Mouse (Mus musculus) stomach, embryonic 14.5 days (tissue): ENCODE data around the gene Gm44973. TPM values are rescaled to one million over a fixed set of nuclear protein-coding genes. Genes with fewer than 3 reads are reported as not detected.

Experiments used
- ATAC-seq: fragments of 200-750 bp; cut with Nextera tagmentation; 2 replicates; pipeline ENCODE4 v1.8.0; 2017; ENCODE audit warnings: low read depth, moderate TSS enrichment; ENCODE audit not compliant: insufficient number of reproducible peaks, insufficient read depth, low FRiP score
- H3K27ac ChIP-seq: fragments of 300-500 bp; sonication (generic); 2 replicates; pipeline ENCODE4 v1.5.1; 2014; ENCODE audit warnings: mild to moderate bottlenecking, low read length, moderate library complexity, mixed read lengths
- H3K27me3 ChIP-seq: fragments of 300-500 bp; sonication (generic); 2 replicates; pipeline ENCODE4 v1.6.1; 2014; ENCODE audit warnings: low read length, control low read depth, mixed read lengths; ENCODE audit not compliant: control insufficient read depth, insufficient read depth
- H3K36me3 ChIP-seq: fragments of 300-500 bp; sonication (generic); 2 replicates; pipeline ENCODE4 v1.6.1; 2014; ENCODE audit warnings: mild to moderate bottlenecking, control low read depth, low read length, moderate library complexity, mixed read lengths; ENCODE audit not compliant: control insufficient read depth, insufficient read depth
- H3K4me1 ChIP-seq: fragments of 300-500 bp; sonication (generic); 2 replicates; pipeline ENCODE4 v1.6.1; 2014; ENCODE audit warnings: low read length, control low read depth, mixed read lengths; ENCODE audit not compliant: control insufficient read depth, insufficient read depth
- H3K4me2 ChIP-seq: fragments of 300-500 bp; sonication (generic); replicated peaks from 2 replicates; pipeline ENCODE4 v1.6.1; 2014; ENCODE audit warnings: low read depth, low read length, control low read depth
- H3K4me3 ChIP-seq: fragments of 300-500 bp; sonication (generic); 2 replicates; pipeline ENCODE4 v1.5.1; 2014; ENCODE audit warnings: low read depth, low read length, control low read depth
- H3K9ac ChIP-seq: fragments of 300-500 bp; sonication (generic); replicated peaks from 2 replicates; pipeline ENCODE4 v1.6.1; 2014; ENCODE audit warnings: low read depth, mild to moderate bottlenecking, control low read depth, low read length, moderate library complexity, mixed read lengths
- H3K9me3 ChIP-seq: fragments of 300-500 bp; sonication (generic); 2 replicates; pipeline ENCODE4 v1.6.1; 2016; ENCODE audit warnings: low read depth, low read length, control low read depth; ENCODE audit not compliant: control insufficient read depth
- WGBS: fragments of 180-500 bp; shearing (Covaris S2); extraction: QIAGEN DNeasy Blood & Tissue Kit; methylation state at CpG from one replicate; pipeline ENCODE4 v1.1.7; 2014; 5-methylcytosine and 5-hydroxymethylcytosine counted together
- polyA plus RNA-seq: library from polyadenylated mRNA; unstranded; fragments of >200 nt; fragmentation: Nextera tagmentation; extraction: Ambion mirVana; gene quantifications from 2 replicates; pipeline ENCODE4 v1.2.1, GENCODE M21; 2014

Gene Gm44973
- polyA plus RNA-seq, 1 experiment from 2014 or later, result 1.2 TPM

GRCm38 (mm10) chr7:5059421-5059820, 44.1 kb downstream of the Gm44973 start:
- Histone ChIP-seq H3K9ac (no peak overlapping the region), H3K4me1 (peaks cover 4% of the 10 kb centered on the region; the same call in 1 of the 2 replicates), H3K27ac (peak overlapping the region; percentile 22; the same call in 1 of the 2 replicates), H3K36me3 (no peaks in the 10 kb centered on the region; the same call in 1 of the 2 replicates), H3K4me3 (0 out of 2 replicates have a peak overlapping the region, but pooled peaks have one; percentile 63), H3K27me3 (peaks cover 14% of the 10 kb centered on the region; the same call in 1 of the 2 replicates), H3K9me3 (no peaks in the 10 kb centered on the region), H3K4me2 (no peak overlapping the region)
- no peak for ATAC-seq
- WGBS, result 92% methylated on average over 12 of the region's 12 CpGs

- 3% methylated on average over 27 of the region's 27 CpGs for WGBS
- ATAC-seq, result no peak
Measured at GRCm38 (mm10) chr7:5060239-5060731, 45.0 kb downstream of the Gm44973 start.

GRCm38 (mm10) chr7:5060944-5061773, 45.9 kb downstream of the Gm44973 start:
- Histone ChIP-seq H3K4me3 (peak overlapping the region; percentile 63), H3K9me3 (no peaks in the 10 kb centered on the region), H3K4me1 (peaks cover 7% of the 10 kb centered on the region; the same call in 1 of the 2 replicates), H3K27ac (peak overlapping the region; percentile 95), H3K27me3 (peaks cover 3% of the 10 kb centered on the region; the same call in 1 of the 2 replicates), H3K36me3 (no peaks in the 10 kb centered on the region; the same call in 1 of the 2 replicates), H3K4me2 (peak overlapping the region; percentile 86), H3K9ac (peak overlapping the region; percentile 73)
- ATAC-seq, result peak; percentile 86
- under 1% methylated on average over 60 of the region's 60 CpGs for WGBS

More at GRCm38 (mm10) chr7:5060239-5060731, 45.0 kb downstream of the Gm44973 start:
- peak overlapping the region; percentile 86 for H3K4me2 ChIP-seq
- peaks cover 11% of the 10 kb centered on the region; the same call in 1 of the 2 replicates for H3K27me3 ChIP-seq
- H3K9me3 ChIP-seq, result no peaks in the 10 kb centered on the region
- H3K4me1 ChIP-seq, result peaks cover 4% of the 10 kb centered on the region; the same call in 1 of the 2 replicates
- H3K36me3 ChIP-seq, result no peaks in the 10 kb centered on the region; the same call in 1 of the 2 replicates
- peak overlapping the region; percentile 73; the same call in 1 of the 2 replicates for H3K9ac ChIP-seq
- peak overlapping the region; percentile 63 for H3K4me3 ChIP-seq
- peak overlapping the region; percentile 95 for H3K27ac ChIP-seq

- Histone ChIP-seq H3K4me1 (peaks cover 7% of the 10 kb centered on the region; the same call in 1 of the 2 replicates), H3K27ac (peak within 1 kb of the TSS; percentile 95), H3K4me2 (peak within 1 kb of the TSS; percentile 86), H3K9me3 (no peaks in the 10 kb centered on the region), H3K27me3 (peaks cover 2% of the 10 kb centered on the region; the same call in 1 of the 2 replicates), H3K36me3 (peaks cover 6% of the 10 kb centered on the region), H3K9ac (peak within 1 kb of the TSS; percentile 73), H3K4me3 (peak within 1 kb of the TSS; percentile 63)
- under 1% methylated on average over 60 of the region's 65 CpGs for WGBS
- peak; percentile 82 for ATAC-seq
Measured at GRCm38 (mm10) chr7:5061774-5062359, 46.6 kb downstream of the Gm44973 start, which contains the start of gene U2af2. Gene U2af2 (plus strand): TSS chr7:5062143.

- H3K4me2 ChIP-seq, result peak overlapping the region; percentile 86
- ATAC-seq, result peak; percentile 57
- under 1% methylated on average over 50 of the region's 51 CpGs for WGBS
- peaks cover 2% of the 10 kb centered on the region; the same call in 1 of the 2 replicates for H3K27me3 ChIP-seq
- H3K4me1 ChIP-seq, result peaks cover 7% of the 10 kb centered on the region; the same call in 1 of the 2 replicates
- H3K4me3 ChIP-seq, result peak overlapping the region; percentile 63
- H3K9me3 ChIP-seq, result no peaks in the 10 kb centered on the region
- peaks cover 12% of the 10 kb centered on the region for H3K36me3 ChIP-seq
- peak overlapping the region; percentile 52 for H3K9ac ChIP-seq
- H3K27ac ChIP-seq, result peak overlapping the region; percentile 95
Measured at GRCm38 (mm10) chr7:5062360-5063001, 47.2 kb downstream of the Gm44973 start.

GRCm38 (mm10) chr7:5064886-5065285, 49.6 kb downstream of the Gm44973 start:
- H3K27me3 ChIP-seq, result no peaks in the 10 kb centered on the region
- peaks cover 34% of the 10 kb centered on the region for H3K36me3 ChIP-seq
- no peak overlapping the region for H3K27ac ChIP-seq
- peaks cover 7% of the 10 kb centered on the region; the same call in 1 of the 2 replicates for H3K4me1 ChIP-seq
- ATAC-seq, result no peak
- no peaks in the 10 kb centered on the region for H3K9me3 ChIP-seq
- no peak overlapping the region for H3K4me2 ChIP-seq
- no peak overlapping the region for H3K9ac ChIP-seq
- 91% methylated on average over 6 of the region's 6 CpGs for WGBS
- no peak overlapping the region for H3K4me3 ChIP-seq

GRCm38 (mm10) chr7:5073586-5073985, 58.3 kb downstream of the Gm44973 start:
- H3K9ac ChIP-seq, result no peak overlapping the region
- H3K4me1 ChIP-seq, result no peaks in the 10 kb centered on the region
- H3K4me2 ChIP-seq, result no peak overlapping the region
- no peak overlapping the region for H3K4me3 ChIP-seq
- H3K27me3 ChIP-seq, result no peaks in the 10 kb centered on the region
- no peaks in the 10 kb centered on the region for H3K9me3 ChIP-seq
- peaks cover 86% of the 10 kb centered on the region for H3K36me3 ChIP-seq
- 67% methylated on average over 1 of the region's 1 CpGs for WGBS
- no peak for ATAC-seq
- no peak overlapping the region for H3K27ac ChIP-seq

GRCm38 (mm10) chr7:5074984-5075383, 59.7 kb downstream of the Gm44973 start:
- Histone ChIP-seq H3K4me3 (no peak overlapping the region), H3K9me3 (no peaks in the 10 kb centered on the region), H3K27me3 (no peaks in the 10 kb centered on the region), H3K4me2 (no peak overlapping the region), H3K27ac (no peak overlapping the region), H3K9ac (no peak overlapping the region), H3K4me1 (no peaks in the 10 kb centered on the region), H3K36me3 (peaks cover 78% of the 10 kb centered on the region)
- no peak for ATAC-seq
- whole genome bisulfite sequencing, result 96% methylated on average over 5 of the region's 5 CpGs
